Mouse (Mus musculus): ENCODE data around the gene Dusp16.

GRCm38 (mm10) chr6:134695625-134696024 is 96.8 kb downstream of the Dusp16 start:
- TF ChIP-seq POLR2A (IDR thresholded peaks at IDR 0.05; ENCODE audit: insufficient read length, low read depth), result no peak
- no peak for TF ChIP-seq POLR2AphosphoS2 (IDR thresholded peaks at IDR 0.05; ENCODE audit: insufficient read length, low read depth)
- no peak for TF ChIP-seq USF1 (IDR thresholded peaks at IDR 0.05; ENCODE audit: low read depth)
- no peak for TF ChIP-seq E2F4 (IDR thresholded peaks at IDR 0.05; ENCODE audit: insufficient read depth)
- TF ChIP-seq SRF (IDR thresholded peaks at IDR 0.05; ENCODE audit: control insufficient read depth, insufficient read length, low read depth), result no peak
- no peak for TF ChIP-seq TCF12 (IDR thresholded peaks at IDR 0.05; ENCODE audit: insufficient read depth, poor library complexity, severe bottlenecking)
- no peak for TF ChIP-seq MYOD1 (IDR thresholded peaks at IDR 0.05; ENCODE audit: control insufficient read depth in 1 of 3, insufficient read length in 2 of 3, low read depth in 2 of 3)
